Mouse (Mus musculus): ENCODE data around the gene Ccdc105. TPM values are rescaled to one million over a fixed set of nuclear protein-coding genes. Genes with fewer than 3 reads are reported as not detected.

Gene Ccdc105
- total RNA-seq (2023) = not detected

DNA sequence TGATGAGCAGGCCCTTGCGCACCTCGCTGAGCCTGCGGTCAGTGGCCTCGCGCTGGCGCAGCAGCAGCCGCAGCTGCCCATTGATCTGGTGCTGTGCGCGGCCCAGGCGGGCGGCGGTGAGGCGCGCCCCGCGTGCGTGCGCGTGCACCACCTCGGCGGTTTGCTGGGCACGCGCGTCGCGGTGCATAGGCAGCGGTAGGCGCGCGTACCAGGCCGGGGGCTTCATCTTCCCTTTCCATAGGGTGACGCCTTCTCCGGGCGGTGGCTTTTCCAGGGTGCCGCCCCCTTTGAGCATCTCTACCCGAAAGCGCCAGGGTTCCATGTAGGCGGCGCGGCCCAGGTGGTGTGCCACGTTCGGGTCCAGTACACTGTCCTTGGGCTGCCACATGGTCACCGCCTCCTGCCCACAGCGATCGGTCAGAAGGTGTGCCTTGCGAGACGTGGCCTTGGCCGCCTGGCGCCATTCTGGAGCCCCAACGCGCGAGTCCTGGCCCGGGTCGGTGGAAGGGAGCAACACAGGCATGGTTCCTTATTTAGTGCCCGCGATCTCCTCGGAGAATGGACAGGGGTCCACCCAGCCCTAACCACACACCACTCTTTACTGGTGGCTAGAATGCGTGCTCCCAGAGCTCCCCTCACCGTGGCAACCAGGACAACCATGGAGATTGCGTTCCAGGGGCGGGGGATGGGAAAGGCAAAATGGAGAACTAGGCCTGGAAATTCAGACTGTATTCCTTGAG lies at the start of gene Ccdc105:
TSS of gene Ccdc105 (minus strand) at position 614 of the 740 bp plus-strand sequence.

DNA sequence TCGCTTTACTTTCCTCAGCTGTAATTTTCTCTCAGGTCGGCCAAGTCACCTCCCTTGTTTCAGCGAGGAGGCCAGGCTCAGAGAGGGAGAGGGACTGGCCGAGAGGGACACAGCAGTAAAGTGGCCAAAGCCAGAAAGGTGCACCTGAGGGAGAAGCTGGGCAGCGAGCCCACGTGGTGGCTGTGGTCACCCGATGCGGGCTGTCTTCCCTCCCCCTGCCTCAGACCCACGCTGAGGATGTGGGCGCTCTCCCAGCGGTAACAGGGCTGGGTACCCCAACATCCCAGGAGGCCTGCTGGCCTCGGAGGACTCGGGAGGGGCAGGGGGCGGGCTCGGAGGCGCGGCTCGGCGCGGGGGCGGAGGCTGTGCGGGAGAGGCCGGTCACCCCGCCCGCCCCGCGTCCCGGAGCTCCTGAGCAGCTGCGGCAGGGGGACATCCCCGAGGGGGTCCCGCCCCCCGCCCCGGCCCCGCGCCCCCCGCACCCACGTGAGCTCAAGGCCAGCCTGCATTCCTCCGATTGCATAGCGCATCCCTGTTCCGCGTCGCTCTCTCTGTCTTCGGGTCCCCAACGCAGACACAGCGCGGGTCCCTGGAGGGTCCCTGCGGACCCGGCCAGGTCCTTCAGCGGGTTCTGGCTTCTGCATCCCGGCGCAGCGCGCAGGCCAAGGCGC lies 27.3 kb upstream of the Ccdc105 start, which contains the start of gene Slc1a6:
TSS of gene Slc1a6 (plus strand) at position 516 of the 671 bp plus-strand sequence.

GRCm38 (mm10) chr10:78718056-78718455 lies 34.8 kb downstream of the Ccdc105 start, which contains the start of gene Casp14:
Casp14 (minus strand) TSS chr10:78718294.

Other genes starting within 250 kb of the Ccdc105 start
- gene Olfr1358, start 235.6 kb downstream of the Ccdc105 start, total RNA-seq (2023) = not detected
- gene Ilvbl, start 178.7 kb downstream of the Ccdc105 start, total RNA-seq (2023) = 107 TPM
- gene Syde1, start 161.1 kb downstream of the Ccdc105 start, total RNA-seq (2023) = 1.6 TPM
- not detected for gene Olfr1357, start 135.0 kb downstream of the Ccdc105 start, total RNA-seq (2023)
- not detected for gene Casp14, start 34.8 kb downstream of the Ccdc105 start, total RNA-seq (2023)
- not detected for gene Slc1a6, start 27.4 kb upstream of the Ccdc105 start, total RNA-seq (2023)
- not detected for gene Olfr1356, start 99.1 kb upstream of the Ccdc105 start, total RNA-seq (2023)
- not detected for gene Olfr1355, start 122.5 kb upstream of the Ccdc105 start, total RNA-seq (2023)
- not detected for gene Olfr1354, start 160.1 kb upstream of the Ccdc105 start, total RNA-seq (2023)
- gene Olfr8, start 197.6 kb upstream of the Ccdc105 start, total RNA-seq (2023) = not detected
- gene Olfr1353, start 210.2 kb upstream of the Ccdc105 start, total RNA-seq (2023) = not detected
- gene Olfr1352, start 228.0 kb upstream of the Ccdc105 start, total RNA-seq (2023) = not detected